Mouse (Mus musculus) gastrocnemius, postnatal 36 days (tissue): ENCODE data around the gene Fam126a. TPM values are rescaled to one million over a fixed set of nuclear protein-coding genes. Genes with fewer than 3 reads are reported as not detected.

Source experiments
- DNase-seq, 2 experiments: peaks; one replicate each; pipeline ENCODE4 v3.0.0; 2022
- intact Hi-C: fragments of 180-260 bp; cut with DNase I; formaldehyde crosslinking; loops from one replicate; pipeline ENCODE4 v1.15.1; 2025
- total RNA-seq, 2 experiments: library from RNA; stranded (reverse); gene quantifications; 2 replicates each; pipeline ENCODE4 v1.2.3; 2021

Gene Fam126a
- total RNA-seq, 2 experiments from 2014 or later, result 5.2 to 7.2 TPM

- intact Hi-C loops, result no loop called here
- no peak for DNase-seq
Measured at GRCm38 (mm10) chr5:23995951-23996350, 34.5 kb downstream of the Fam126a start.

- DNase-seq, result no peak
- intact Hi-C loops, result no loop called here
Measured at GRCm38 (mm10) chr5:23994929-23995328, 35.6 kb downstream of the Fam126a start.

GRCm38 (mm10) chr5:23994231-23994630 is 36.3 kb downstream of the Fam126a start:
- DNase-seq, result no peak
- intact Hi-C loops, result no loop called here

- intact Hi-C loops, result no loop called here
- DNase-seq, result no peak
Measured at GRCm38 (mm10) chr5:23993553-23993894, 37.0 kb downstream of the Fam126a start.

GRCm38 (mm10) chr5:23992876-23993552 is 37.5 kb downstream of the Fam126a start:
- peak in 1 of 2 experiments; percentile 17 for DNase-seq
- intact Hi-C loops, result no loop called here

- intact Hi-C loops, result no loop called here
- no peak for DNase-seq
Measured at GRCm38 (mm10) chr5:23990001-23990400, 40.5 kb downstream of the Fam126a start.

- intact Hi-C loops, result no loop called here
- DNase-seq, result no peak
Measured at GRCm38 (mm10) chr5:23987792-23988191, 42.7 kb downstream of the Fam126a start.

GRCm38 (mm10) chr5:23982081-23982480 is 48.4 kb downstream of the Fam126a start:
- no peak for DNase-seq
- intact Hi-C loops, result no loop called here

GRCm38 (mm10) chr5:23978516-23978915 is 52.0 kb downstream of the Fam126a start:
- no peak for DNase-seq
- intact Hi-C loops, result loop anchor here (2.0 kb wide), 1 partner anchor 20 kb away; no protein-coding TSS in a partner anchor

- intact Hi-C loops, result no loop called here
- no peak for DNase-seq
Measured at GRCm38 (mm10) chr5:23974994-23975575, 55.4 kb downstream of the Fam126a start.

- DNase-seq, result no peak
- intact Hi-C loops, result no loop called here
Measured at GRCm38 (mm10) chr5:23967705-23968104, 62.8 kb downstream of the Fam126a start.

GRCm38 (mm10) chr5:23964599-23965165 is 65.8 kb downstream of the Fam126a start:
- no peak for DNase-seq
- intact Hi-C loops, result no loop called here

GRCm38 (mm10) chr5:23953047-23953446 is 77.4 kb downstream of the Fam126a start:
- intact Hi-C loops, result no loop called here
- no peak for DNase-seq

- DNase-seq, result no peak
- intact Hi-C loops, result no loop called here
Measured at GRCm38 (mm10) chr5:23948071-23948470, 82.4 kb downstream of the Fam126a start.

- no peak for DNase-seq
- intact Hi-C loops, result no loop called here
Measured at GRCm38 (mm10) chr5:23945056-23945455, 85.4 kb downstream of the Fam126a start.

- intact Hi-C loops, result no loop called here
- DNase-seq, result no peak
Measured at GRCm38 (mm10) chr5:23943534-23943933, 87.0 kb downstream of the Fam126a start.

- DNase-seq, result no peak
- intact Hi-C loops, result no loop called here
Measured at GRCm38 (mm10) chr5:23923481-23924165, 106.9 kb downstream of the Fam126a start.

- DNase-seq, result no peak
- intact Hi-C loops, result no loop called here
Measured at GRCm38 (mm10) chr5:23922516-23923291, 107.8 kb downstream of the Fam126a start.

GRCm38 (mm10) chr5:23921316-23921715 is 109.2 kb downstream of the Fam126a start:
- no peak for DNase-seq
- intact Hi-C loops, result no loop called here

GRCm38 (mm10) chr5:23919892-23920731 is 110.4 kb downstream of the Fam126a start:
- DNase-seq, result no peak
- intact Hi-C loops, result no loop called here
